Mouse (Mus musculus) bone marrow, adult 2 months (tissue): ENCODE measurements at regions not wholly inside any gene's neighbourhood (a gene's known extent, or its start where the extent isn't known, plus 50 kb on each side); places are given as distances from the start of the nearest gene placed in this dataset.

ENCODE experiments used
- CTCF ChIP-seq: fragments of 200-500 bp; IDR thresholded peaks from 2 replicates; pipeline ENCODE4 v1.5.1; 2011; ENCODE audit warnings: low read length, control low read depth; ENCODE audit not compliant: control insufficient read depth, insufficient read depth
- POLR2A ChIP-seq: fragments of 200-500 bp; IDR thresholded peaks from 2 replicates; pipeline ENCODE4 v1.6.1; 2011; ENCODE audit warnings: low read depth, mild to moderate bottlenecking, control low read depth, low read length, borderline replicate concordance; ENCODE audit not compliant: control insufficient read depth

DNA sequence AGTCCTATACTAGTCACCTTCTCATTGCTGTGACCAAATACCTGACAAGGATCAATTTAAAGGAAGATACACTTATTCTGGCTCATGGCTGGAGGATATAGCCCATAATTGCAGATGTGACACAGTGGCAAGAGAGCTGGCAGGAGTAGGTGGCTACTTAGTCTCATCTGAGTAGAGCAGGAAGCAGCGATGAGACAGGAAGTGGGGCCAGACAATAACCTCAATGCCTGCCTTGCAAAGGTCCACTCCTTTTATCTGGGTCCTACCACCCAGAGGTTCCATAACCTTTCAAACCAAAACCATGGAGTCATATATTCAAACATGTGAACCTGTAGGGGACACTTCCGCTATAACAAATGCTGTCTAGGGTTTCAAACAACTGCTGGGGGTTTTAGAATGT is 199.7 kb downstream of the Ly86 start:
- TF ChIP-seq CTCF (no peak), POLR2A (no peak)
